Mouse (Mus musculus): ENCODE measurements around the gene Cdk12.
A peak's percentile ranks its signal among the peaks of the same experiment; 100 is the strongest.
"Not testable (repeated sequence)": the region's sequence is repeated elsewhere in the genome, so short reads cannot be mapped to it uniquely, and the experiment has no call there.

Gene Cdk12

DNA sequence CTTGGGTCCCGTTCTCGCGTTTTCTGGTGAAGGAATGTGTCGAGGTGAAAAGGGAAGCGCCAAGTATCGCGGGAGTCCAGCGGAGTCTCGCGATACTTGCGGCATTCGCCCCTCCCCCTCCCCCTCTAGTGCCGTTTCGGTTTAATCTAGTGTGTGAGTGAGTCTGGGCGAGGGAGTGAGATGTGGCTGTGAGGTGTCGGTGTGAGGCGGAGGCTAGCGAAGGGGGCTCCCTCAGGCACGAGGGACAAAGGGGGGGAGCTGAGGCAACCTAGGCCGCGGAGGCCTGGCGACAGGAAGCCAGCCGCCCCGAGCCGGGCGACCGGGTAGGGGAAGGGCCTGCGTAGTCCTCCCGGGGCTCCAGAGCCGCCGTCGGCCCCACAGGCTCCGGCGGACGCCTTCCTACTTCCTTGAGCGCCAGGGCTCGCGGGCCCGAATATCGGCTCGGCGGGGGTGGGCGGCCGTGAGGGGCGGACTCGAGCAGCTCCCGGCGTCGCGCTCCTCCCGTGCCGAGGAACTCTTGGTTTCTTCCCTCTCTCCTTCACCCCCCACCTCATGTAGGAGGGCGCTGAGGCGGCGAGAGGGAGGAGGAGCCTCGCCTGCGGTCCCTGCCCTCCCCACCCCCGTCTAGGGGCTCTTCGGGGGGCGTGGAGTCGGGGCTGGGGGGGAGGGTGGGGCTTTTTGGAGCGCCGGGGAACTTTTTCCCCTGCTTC lies at the start of gene Cdk12:
Gene Cdk12 (plus strand): TSS at position 419 of the 710 bp plus-strand sequence.
- peak; percentile 95 for DNase-seq

- DNase-seq: no peak
Observed at GRCm38 (mm10) chr11:98155094-98155493, 47.8 kb upstream of the Cdk12 start.

DNA sequence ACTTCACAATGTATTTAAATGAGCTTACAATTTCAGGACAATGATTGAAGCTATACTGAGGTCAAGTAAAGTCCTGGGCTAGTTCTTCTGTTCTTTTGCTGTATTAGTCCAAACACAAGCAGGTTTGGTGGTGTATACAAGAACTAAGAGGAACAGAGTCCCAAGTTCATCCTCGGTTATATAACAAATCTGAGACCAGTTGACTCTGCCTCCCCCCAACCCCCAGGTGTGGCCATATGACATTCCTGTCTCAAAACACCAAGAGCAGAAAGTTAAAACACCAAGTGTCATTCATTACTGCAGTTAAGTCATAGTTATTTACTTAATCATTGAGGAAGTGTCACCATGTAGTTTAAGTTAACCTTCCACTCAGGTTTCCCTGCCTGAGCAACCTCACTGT lies 34.5 kb upstream of the Cdk12 start:
- DNase-seq: no peak

- DNase-seq: not testable (repeated sequence)
Observed at GRCm38 (mm10) chr11:98182149-98182548, 20.7 kb upstream of the Cdk12 start.

- DNase-seq: no peak
Observed at GRCm38 (mm10) chr11:98187640-98188395, 15.0 kb upstream of the Cdk12 start.

- DNase-seq: no peak
Observed at GRCm38 (mm10) chr11:98190820-98191219, 12.0 kb upstream of the Cdk12 start.

DNA sequence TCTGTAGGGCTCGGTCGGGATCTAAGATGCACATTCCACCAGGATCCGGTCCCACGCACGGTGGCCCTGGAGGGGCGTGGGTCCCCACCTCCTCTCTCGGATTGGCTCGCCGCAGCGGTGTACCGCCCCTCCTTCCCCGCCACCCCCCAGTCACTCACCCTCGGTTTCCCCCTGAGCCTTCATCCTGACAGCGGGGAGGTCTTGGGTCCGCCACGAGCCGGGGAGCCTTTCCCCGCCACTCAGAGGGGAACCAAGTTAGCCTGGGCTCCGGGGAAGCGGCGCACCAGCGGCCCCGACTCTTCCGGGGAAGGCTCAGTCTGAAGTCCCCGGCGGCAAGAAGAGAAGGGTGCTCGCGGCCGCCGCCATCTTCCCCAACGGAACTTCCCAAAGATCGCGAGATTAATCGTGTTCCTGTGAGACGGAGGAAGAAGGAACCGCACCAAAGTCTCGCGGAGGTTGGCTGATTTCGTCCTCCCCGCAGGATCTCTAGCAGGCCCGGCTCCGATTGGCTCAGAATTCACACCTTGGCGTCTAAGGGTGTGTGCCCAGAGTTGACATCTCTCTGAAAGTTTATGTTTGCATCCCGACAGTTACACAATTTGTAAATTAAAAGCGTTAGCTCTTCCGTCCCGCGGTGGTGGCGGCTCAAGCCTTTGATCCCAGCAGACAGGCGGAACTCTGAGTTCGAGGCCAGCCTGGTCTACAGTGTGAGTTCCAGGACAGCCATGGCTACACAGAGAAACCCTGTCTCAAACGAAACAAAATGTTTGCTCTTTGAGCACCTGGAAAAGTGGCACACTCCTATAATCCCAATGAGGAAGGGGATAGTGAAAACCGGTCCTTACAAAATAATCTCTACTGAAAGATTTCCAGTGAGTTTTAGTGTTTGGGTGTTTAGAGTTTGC lies 9.7 kb upstream of the Cdk12 start, which contains the start of gene Med1:
Gene Med1 (minus strand): TSS at position 393 of the 905 bp plus-strand sequence.
- DNase-seq: peak; percentile 94

DNA sequence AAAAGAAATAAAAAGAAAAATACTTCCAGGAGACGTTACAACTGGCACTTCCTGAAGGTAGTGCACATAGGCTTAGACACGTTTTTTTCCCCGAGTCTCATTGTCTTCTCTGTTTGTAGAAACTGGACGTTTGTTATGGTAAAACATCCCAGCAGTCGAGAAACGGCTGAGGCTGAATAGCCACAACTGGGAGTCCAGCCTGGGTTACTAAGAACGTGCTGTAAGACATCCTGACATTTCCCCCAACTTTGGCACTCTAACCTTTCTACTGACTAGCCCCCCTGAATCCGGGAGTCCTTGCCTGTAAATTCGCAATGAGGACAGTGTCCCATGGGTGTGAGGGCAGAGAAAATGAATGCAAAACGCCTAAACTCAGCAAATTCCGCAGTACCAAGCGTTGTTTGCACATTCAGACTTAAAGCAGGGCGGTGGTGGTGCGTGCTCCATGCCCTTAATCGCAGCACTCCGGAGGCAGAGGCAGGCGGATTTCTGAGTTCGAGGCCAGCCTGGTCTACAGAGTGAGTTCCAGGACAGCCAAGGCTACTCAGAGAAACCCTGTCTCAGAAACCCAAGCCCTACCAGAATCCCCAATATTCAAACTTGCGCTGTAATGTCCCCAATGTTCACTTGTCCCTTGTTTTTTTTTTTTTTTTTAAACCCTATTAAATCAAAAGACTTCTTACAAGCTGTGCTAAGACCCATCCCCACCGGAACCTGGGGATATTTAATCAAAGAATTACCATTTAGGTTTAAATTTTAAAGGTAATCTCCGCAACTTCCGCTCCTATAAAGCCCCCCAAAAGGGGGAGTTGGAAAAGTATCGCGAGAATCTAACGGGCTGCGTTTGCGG lies 843 bp upstream of the Cdk12 start:
- DNase-seq: no peak

DNA sequence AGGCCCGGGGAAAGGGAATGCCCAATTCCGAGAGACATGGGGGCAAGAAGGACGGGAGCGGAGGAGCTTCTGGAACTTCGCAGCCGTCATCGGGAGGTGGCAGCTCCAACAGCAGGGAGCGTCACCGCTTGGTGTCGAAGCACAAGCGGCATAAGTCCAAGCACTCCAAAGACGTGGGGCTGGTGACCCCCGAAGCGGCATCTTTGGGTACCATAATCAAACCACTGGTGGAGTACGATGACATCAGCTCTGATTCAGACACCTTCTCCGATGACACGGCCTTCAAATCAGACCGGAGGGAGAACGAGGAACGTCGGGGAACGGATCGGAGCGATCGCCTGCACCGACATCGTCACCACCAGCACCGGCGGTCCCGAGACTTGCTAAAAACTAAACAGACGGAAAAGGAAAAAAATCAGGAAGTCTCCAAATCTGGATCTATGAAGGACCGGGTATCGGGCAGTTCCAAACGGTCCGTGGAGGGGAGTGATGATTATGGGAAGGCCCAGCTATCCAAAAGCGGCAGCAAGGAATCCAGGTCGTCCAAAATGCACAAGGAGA lies 572 bp downstream of the Cdk12 start:
- DNase-seq: no peak

- DNase-seq: no peak
Observed at GRCm38 (mm10) chr11:98203931-98204421, 1.1 kb downstream of the Cdk12 start.

DNA sequence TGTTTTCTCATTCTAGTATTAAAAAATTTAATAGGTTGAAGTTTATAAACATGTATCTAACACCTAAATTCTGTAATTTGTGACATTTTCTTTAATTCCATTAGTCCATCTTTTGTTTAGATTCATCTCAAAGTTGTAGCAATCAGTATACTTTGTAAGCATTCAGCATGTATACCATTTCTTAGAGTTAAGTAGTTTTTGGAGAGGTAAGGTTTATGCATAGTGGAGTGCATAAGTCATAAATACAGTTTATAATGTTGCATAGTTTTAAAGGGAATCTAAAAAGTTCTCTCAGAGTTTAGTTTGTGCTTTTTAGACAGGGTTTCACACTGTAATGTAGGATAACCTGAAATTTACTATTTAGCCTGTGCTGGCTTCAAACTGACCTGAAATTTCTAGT lies 2.6 kb downstream of the Cdk12 start:
- DNase-seq: no peak

GRCm38 (mm10) chr11:98206281-98206680 lies 3.4 kb downstream of the Cdk12 start:
- DNase-seq: not testable (repeated sequence)

DNA sequence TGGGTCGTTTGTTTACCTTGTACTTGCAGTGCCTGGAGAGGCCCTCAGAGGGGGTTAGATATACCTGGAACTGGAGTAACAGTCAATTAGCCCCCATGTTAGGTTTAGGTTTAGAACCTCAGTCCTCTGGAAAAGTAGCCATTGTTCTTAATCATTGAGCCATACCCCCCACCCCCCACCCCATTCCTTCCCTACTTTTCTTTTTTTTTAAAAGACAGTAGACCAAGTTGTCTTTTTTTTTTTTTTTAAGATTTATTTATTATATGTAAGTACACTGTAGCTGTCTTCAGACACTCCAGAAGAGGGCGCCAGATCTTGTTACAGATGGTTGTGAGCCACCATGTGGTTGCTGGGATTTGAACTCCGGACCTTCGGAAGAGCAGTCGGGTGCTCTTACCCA lies 6.8 kb downstream of the Cdk12 start:
- DNase-seq: not testable (repeated sequence)

GRCm38 (mm10) chr11:98213311-98213710 lies 10.5 kb downstream of the Cdk12 start:
- DNase-seq: no peak

DNA sequence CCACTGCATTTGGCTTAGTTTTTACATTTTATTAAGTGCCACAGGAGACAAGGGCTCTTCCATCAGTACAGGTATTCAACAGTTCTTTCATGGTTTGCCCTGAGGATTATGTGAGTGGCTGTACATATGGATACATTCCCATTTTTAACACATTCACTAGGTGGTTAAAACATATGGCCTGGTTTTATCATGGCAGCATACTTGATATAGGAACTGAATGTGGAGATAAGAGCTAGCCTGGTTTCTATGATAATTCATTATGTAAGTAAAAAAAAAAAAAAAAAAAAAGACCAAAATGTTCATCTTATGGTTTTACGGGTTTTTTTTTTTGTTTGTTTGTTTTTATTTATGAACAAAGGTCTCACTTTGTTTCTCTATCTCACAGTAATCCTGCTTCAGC lies 23.5 kb downstream of the Cdk12 start:
- DNase-seq: no peak

GRCm38 (mm10) chr11:98238416-98238815 lies 35.6 kb downstream of the Cdk12 start:
- no peak for DNase-seq

DNA sequence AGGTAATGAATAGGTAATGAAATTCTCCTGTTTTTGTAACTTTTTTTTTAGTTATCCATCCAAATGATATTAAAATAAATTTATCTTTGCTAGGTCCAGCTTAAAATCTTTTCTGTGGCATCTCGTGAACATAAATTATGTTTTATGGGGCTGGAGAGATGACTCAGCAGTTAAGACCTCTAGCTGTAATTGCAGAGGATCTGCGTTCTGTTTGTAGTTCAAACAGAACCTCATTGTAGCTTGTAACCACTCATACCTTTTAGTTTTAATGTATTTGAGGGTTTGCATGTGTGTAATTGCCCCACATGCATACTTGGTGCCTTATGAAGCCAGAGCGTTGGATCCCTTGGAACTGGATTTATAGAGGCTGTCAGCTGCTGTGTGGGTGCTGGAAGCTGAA lies 36.1 kb downstream of the Cdk12 start:
- no peak for DNase-seq

DNA sequence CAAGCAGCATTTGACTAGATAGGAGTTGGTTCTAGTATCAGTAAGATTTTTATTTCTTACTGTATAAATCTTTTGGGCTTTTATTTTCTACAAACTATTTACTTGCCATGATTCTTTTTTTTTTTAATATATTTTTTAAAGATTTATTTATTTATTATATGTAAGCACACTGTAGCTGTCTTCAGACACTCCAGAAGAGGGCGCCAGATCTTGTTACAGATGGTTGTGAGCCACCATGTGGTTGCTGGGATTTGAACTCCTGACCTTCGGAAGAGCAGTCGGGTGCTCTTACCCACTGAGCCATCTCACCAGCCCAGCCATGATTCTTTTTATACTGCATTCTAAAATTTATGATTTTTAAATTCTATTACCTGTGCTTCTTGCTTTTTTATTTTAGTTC lies 40.1 kb downstream of the Cdk12 start:
- not testable (repeated sequence) for DNase-seq

DNA sequence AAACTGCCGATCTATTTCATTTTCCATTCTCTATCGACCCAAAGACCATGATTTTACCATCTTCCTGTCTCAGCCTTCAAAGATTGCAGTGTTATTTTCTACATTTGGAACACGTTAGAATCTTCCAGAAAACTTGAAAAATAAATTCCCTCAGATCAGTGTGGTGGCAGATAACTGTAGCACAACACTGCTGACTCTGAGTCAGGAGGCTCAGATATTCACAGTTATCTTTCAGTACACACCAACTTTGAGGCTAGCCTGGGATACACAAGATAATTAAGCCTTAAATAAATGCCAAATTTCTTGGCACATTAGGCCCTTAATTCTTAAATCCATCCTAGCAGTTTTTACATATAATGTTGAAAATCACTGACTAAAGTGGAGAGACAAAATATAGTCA lies 41.6 kb downstream of the Cdk12 start:
- DNase-seq: no peak

DNA sequence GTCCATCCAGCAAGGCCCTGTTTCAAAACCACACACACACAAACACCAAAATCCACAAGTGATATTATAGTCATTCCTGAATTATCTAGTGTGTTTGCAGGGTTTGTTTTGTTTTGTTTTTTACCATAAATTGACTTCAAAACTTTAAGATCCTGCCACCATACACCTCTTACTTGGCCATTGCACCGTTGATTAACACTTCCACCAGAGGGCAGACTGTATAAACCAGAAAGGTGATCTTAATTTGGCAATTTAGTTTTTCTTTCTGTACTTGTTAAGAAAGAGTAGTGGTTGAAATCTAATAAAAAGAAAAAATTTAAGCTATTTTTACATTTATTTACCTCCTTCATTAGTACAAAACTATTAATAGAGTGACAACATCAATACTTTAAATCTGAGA lies 44.5 kb downstream of the Cdk12 start:
- DNase-seq: no peak

DNA sequence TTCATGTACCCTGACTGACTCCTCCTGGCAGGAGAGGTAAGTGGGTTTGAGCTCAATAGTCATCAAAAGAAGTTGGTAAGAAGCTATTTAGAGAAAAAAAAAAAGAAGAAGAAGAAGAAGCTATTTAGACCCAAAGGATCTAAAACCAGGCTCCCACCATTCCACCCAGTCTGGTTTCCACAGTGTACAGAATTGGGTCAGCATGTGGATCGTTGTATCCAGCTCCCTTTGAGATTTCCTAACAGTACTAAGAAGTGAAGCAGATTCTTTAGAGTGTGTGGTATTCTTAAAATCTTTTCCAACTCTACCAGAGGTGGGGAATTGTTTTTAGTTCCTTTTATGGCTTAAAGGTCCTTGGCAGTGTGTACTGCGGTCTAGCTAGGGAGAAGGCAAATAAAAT lies 50.9 kb downstream of the Cdk12 start:
- DNase-seq: no peak
